Mouse (Mus musculus) gastrocnemius, postnatal 25 days (tissue): ENCODE results near the gene Tshz2. TPM values are rescaled to one million over a fixed set of nuclear protein-coding genes. Genes with fewer than 3 reads are reported as not detected.
"Not testable (repeated sequence)": the region's sequence is repeated elsewhere in the genome, so short reads cannot be mapped to it uniquely, and the experiment has no call there.

ENCODE experiments used
- DNase-seq: peaks from one replicate; pipeline ENCODE4 v3.0.0; 2022
- long read RNA-seq, 2 experiments: library from polyadenylated mRNA; stranded (forward); transcript quantifications; one replicate each; pipeline ENCODE4 v2.0.0; 2021
- total RNA-seq, 2 experiments: library from RNA; stranded (reverse); gene quantifications; 1 replicate in 1 of 2; 2 replicates in 1 of 2; pipeline ENCODE4 v1.2.3; 2021

Gene Tshz2
- 10 to 100 TPM; 11.5 to 13.7 TPM for total RNA-seq
- long read RNA-seq, experiment 1, partial matches to known transcripts: 0 of 1 reads
- long read RNA-seq, experiment 1, other reads (novel, unspliced or antisense): 1 of 1 reads
- long read RNA-seq, experiment 2, full-length matches to known transcripts: 1 of 3 reads
- long read RNA-seq, experiment 2, partial matches to known transcripts: 0 of 3 reads
- long read RNA-seq, experiment 2, other reads (novel, unspliced or antisense): 2 of 3 reads

DNA sequence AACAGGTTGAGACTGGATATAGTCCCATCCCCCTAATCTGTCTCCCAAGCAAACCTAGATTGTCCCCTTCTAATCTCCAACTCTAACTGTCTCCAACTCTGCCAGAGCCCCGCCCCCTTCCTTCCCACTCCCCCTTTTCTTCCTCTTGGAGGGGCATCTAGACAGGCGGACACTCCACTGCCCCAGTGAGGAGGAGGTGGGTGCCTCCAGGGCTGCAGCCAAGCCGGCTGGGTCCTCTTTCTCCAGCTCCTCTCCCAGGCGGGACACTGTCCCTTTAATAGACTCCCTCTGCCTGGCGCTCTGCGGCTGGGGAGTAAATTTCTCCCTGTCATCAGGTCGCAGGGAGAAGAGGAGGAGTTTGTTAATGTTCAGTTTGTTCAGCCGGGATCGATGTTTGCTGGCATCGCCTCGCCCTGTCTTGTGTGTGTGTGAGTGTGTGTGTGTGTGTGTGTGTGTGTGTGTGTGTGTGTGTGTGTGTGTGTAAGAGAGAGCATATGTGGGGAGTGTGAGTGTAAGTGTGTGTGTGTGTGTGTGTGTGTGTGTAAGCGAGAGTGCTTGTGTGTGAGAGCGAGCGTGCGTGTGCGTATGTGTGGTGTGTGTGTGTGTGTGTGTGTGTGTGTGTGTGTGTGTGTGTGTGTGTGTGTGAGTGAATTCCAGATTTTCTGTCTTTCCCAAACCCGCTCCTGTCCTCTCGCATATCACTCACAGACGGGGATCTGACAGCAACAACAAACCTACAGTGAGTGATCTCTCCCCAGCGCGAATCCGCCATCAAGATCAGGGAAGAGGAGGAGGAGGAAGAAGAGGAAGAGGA lies at the start of gene Tshz2:
TSS of gene Tshz2 (plus strand) at position 676 of the 814 bp plus-strand sequence.
- peak; percentile 71 for DNase-seq

DNA sequence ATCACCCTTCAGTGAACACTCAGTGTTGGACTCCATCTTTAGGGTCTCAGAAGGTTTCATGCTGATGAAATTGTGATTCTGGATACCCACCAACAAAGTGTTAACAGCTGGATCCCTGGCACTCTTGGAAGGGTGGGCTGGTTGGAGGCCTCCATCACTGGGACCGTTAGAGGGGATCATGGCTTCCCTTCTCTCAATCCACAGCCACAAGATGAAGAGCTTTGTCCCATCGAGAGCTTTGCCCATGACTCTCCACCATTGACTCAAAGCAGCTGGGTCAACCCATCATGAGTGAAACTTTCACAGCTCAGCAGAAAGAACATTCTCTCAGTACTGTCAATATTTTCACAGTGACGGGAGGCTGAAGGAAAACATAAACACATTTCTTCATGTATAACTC lies 49.3 kb upstream of the Tshz2 start:
- DNase-seq: no peak

DNA sequence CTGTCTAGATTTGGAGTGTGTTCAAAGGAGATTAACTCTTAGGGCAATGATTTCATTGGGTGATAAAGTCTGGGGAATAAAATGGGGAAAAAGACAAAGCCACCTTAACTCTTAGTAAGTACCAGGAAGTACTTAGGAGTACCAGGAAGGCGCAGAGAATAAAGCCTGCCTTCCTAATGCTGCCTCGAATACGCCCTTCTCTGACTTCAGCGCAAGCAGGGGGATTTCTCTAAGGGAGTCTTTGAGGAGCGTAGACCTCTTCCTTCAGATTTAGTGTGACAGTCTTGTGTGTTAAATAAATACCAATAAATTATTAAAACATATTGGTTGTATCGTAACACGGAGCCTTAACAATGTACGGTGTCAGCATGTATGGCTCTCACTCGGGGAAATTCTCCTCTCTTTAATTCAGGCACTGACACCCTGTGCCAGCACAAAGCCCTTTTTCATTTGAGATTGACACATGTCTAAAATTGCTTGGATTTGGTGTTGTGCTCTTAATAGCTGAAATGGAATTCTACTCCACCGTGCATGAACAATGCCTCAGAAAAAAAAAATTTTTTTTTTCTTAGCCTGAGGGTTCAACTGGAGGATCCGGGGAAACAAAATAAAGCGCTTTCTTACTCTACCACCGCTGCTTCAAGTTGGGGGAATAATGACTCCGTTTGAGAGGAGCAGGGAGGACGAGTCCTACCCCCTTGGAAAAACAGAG lies 47.9 kb upstream of the Tshz2 start:
- no peak for DNase-seq

DNA sequence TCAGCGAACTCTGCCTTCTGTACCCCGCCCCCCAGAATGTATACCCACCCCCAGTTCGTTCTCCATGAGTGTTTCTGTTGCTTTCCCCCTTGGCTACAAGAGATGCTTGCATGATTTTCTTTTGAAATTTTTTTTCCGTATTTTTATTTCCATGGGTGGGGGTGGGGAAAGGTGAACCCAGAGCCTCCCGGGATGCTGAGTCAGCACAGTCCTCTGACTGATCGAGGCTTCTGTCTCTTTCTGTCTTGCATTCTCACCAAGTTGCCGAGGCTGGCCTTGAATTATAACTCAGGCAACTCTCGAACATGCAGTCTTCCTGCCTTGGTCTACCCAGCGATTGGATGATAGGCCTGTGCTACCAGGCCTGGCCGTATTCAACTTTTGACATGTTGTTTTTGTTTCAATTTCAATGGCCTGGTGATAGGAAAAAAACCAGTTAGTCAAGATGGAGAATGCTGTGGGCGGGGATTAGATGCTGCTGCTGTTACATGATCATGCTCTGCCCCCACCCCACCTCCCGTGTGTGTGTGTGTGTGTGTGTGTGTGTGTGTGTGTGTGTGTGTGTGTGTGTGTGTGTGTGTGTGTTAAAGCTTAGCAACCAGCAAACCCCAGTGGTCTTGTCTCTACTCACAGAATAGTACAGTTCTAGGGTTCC lies 47.1 kb upstream of the Tshz2 start:
- DNase-seq: no peak

DNA sequence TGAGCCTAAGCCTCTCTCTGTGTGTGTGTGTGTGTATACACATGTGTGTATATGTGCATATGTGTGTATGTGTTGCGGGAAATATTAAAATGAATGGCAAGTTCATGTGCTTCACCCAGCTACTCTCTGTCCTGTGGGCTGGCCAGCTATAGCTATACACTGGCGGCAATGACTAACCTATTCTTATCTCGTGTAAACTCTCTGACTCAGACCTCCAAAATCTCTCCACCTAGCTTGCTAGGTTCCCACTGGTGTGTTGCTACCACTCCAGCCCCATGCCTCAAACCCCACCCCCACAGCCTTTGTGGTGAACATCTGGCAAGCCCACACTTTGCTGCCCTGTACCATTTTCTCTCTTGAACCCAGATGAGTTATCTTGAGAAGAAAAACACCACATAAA lies 46.1 kb upstream of the Tshz2 start:
- no peak for DNase-seq

DNA sequence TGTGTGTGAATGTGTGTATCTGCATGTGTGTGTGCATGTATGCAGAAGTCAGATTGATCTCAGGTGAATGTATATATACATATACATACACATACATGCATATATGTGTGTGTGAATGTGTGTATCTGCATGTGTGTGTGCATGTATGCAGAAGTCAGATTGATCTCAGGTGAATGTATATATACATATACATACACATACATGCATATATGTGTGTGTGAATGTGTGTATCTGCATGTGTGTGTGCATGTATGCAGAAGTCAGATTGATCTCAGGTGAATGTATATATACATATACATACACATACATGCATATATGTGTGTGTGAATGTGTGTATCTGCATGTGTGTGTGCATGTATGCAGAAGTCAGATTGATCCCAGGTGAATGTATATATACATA lies 45.2 kb upstream of the Tshz2 start, which contains the start of gene Gm11011:
TSS of gene Gm11011 (minus strand) at position 101 of the 400 bp plus-strand sequence.
- not testable (repeated sequence) for DNase-seq

DNA sequence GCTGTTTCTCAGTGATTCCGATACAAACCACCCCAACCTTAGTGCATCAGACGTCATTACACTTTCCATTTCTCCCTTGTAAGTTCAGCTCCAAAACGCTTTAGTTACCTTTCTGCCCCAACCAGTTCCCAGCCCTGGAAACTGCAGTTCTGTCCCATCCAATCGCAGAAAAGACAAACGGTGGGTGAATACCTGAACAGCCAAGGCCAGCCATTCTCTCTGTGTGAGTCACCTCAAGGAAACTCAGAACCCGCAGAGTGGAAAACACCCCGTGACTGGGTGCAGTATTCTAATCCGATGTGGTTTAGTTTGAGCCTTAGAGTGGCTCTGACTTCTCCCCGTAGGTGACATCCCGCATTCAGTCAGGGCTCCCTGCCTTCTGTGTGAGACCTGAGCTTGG lies 43.1 kb upstream of the Tshz2 start:
- DNase-seq: no peak

DNA sequence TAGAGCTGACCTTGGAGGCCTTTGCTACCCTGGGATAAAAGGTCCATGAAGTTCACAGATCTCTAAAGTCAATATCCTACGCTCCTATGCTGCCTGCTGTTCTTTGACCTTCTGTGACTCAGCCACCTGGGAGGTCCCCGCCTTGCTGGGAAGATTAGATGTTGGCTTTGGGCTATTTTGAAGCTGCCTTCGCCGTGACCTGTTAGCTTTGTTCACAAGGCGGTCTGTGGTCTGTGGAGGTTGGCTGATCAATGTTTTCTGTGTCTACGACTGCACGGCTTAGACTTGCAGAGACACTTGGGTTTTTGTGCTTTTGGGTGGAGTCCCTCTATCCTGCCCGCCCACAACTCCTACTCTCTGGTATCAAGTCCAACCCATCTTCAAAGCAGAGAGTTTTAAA lies 42.4 kb upstream of the Tshz2 start:
- no peak for DNase-seq

DNA sequence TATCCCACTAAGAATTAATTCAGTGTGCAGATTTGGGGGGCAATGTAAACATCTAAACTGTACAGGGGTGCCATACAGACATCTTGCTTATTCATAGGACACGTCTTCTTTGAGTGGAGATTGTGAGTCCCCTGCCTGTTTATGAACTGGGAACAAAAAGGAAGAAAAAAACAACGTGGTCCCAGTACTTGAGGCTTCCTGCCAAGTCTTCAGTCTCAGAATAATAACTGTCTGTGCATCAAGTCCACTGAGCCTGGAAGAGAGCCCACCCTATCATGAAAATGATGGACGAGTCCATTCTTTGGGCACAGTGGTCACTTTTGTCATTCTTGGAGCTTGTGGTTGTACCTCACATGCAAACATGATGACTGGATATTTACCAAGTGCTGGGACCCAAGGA lies 39.1 kb upstream of the Tshz2 start:
- no peak for DNase-seq

DNA sequence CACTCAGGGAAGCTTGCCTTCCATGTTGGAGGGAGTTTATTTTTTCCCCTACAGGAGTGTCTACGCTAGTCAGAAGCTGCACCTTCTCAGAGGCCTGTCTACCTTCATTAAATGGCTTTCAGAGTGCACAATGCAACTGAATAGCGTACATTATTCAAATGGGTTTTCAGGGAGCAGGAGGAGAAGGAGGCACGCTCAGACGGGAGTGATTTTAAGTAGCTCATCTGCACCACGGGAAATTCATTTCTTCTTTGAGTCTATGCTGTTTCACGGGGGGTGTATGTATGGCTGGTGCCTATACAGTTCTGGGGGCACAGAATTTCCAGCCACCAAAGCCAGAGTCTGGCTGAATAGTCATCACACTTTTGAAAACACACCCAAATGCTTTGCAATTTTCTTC lies 35.5 kb upstream of the Tshz2 start:
- DNase-seq: no peak

DNA sequence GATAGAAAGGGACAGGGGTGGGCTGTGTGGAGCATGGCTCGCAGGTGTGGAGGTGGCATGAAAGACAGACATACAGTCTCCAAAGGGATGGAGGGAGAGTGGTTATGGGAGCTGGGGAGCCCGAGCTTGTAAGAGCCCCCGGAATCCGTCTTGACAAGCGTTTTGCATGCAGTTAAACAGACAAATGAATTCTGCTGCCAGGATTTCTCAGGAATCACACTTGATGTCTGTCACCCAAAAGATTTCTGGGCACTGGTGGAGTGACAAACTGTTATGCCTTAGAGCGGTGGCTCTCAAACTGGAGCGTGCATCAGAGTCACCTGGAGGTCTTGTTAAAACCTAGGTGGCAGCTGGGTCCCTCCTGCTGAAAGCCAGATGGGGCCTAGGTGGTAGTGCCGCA lies 34.8 kb upstream of the Tshz2 start:
- DNase-seq: no peak

DNA sequence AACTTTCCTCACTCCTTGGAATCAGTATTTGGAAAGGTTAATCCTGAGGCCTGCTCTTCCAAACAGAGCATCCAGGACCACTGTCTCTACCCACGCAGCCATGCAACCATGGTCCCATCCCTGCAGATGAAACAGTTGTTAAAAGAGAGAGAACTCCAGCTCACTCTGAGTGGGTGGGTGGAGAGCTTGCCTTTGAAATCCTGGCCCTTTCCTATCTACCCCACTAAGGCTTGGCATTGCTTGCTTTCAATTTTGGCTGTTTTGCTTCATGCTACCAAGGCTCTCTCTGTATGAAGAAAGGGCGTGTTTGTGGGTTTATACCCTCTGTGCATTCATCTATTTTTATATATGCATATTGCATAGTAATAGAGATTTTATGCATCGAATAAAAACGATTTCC lies 33.2 kb upstream of the Tshz2 start:
- DNase-seq: no peak

DNA sequence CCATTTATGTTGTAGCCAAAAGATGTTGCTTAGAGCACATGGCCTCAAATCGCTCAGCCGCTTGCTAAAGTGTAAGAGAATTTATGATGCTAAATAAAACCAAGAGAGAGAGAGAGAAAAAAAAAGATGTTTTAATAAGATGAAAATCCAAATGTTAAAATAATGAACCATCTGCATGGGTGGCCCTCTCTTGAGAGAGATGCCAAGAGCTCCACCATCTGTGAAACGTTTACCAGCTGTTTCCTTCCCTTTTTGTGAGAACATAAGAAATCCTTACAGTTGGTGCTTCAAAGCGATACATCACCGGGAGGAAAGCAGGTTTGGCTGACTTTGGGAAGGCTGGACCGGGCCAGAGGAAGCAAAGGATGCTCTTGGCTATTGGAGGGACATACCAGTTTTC lies 32.6 kb upstream of the Tshz2 start:
- no peak for DNase-seq

DNA sequence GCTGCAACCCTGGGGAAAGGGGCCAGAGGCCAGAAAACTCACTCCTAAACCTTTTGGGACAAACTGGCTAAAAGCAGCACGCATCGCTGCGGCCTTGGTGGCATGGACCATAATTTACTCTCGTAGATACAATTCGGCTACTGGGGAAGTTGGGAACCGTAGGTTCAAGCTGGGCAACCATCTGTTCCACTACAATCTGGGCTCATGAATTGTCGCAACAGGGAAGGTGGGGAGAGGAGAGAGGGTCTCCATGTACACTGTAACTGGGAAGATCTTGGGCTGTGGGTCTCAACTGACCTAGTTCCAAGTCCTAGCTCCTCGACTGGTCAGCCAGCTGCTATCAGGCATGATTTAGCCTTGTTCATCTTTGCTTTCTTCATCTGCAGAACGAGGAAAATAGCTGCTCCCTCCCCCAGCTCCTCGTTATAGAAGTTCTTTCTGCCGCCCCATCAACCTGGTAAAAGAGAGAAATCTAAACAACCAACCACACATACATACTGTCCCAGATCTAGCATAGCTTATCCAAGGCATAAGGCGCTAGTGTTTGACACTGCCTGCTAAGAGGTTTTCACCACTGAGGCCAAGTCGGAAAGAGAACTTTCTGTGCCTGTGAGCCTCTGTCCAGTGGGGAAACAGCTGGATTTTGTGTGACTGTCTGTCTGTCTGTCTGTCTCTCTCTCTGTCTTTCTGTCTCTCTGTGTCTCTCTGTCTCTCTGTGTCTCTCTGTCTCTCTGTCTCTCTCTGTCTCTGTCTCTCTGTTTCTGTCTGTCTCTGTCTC lies 25.7 kb upstream of the Tshz2 start:
- no peak for DNase-seq

DNA sequence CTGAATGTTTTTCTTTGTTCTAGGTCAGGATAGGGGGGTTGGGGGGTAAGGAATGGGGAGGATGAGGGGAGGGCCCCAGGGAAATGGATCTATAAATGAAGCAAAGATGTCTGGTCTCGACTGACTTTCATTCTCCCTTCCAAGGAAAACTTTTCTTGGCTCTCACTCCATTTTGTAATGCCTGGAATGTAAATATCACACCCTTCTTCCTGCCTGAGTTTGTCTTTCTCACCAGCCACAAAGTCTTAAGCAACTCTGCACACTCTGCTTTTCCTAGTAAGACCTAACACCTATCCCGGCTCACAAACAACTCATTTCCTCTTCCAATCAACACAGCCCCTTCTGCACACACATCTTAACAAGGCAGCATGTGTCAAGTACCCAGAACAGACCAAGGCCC lies 25.0 kb upstream of the Tshz2 start:
- no peak for DNase-seq

DNA sequence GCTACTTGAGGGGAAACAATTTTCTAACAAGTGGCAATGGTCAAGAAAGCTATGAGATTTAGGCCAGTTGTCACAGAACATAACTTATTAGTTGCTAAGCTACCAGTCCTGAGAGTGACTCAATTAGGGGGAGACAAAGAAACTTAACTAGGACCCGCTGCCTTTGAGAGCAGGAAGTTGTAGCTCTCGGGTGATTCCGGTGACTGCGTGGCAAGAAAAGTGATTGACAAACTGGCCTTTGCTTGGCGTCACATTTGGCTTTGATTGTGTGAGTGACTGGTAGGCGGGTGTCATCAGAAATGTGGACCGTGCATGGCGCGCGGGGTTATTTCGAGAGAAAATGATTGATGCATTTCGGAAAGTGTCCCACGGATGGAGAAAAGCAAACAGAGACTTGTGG lies 22.9 kb upstream of the Tshz2 start:
- no peak for DNase-seq

DNA sequence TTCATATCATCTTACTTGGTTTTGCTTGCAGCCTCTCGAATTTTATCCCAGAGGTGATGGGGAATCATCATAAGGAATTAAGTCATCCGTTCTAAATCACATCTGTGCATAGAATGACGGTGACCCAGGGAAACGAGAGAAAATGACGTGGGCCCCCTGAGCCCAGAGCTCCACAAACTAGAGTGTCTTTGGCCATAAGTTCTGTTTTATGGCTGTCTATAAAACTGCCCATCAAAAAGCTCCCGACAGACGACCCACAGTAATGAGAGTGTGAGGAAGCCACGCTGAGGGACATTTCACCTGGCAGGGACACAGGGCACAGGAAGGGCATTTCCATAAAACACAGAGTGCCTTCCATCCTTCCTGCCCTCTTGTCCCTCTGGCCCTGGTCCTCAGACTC lies 21.9 kb upstream of the Tshz2 start:
- DNase-seq: no peak

DNA sequence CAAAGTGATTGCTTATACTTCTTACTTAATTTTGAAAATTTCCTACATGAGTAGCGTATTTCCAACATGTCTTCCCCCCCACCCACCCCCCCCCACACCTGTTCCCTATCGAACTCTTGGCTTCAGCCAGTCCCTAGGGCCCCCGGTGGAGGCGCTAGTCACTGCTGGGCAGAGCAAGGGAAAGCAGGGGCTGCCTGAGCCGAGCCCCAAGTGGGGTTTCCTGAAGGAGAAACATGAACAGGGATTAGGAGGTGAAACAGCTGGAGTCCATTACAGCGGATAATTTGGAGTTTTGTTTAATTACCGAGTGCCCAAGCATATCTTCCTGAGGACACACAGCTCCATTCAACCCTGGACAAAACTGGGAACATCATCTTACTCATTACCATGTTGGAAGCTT lies 21.3 kb upstream of the Tshz2 start:
- DNase-seq: no peak

DNA sequence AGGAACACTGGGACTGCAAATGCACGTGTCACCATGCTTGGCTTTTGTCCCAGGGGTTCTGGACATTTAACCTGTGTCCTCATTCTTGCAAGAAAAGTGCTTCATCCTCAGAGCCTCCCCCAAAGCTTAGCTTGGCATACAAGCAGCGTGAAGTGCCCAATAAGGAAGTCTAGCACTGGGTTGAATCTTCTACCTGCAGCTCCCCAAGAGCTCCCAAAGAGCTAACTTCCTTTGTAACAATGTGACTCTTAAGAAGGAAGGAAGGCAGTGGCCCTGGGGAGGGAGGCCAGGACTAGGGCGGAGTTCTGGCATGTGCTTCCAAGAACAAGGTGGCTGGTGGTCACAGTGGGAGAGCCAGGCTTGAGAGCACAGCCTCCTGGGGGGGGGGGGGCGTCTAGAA lies 18.1 kb upstream of the Tshz2 start:
- no peak for DNase-seq

DNA sequence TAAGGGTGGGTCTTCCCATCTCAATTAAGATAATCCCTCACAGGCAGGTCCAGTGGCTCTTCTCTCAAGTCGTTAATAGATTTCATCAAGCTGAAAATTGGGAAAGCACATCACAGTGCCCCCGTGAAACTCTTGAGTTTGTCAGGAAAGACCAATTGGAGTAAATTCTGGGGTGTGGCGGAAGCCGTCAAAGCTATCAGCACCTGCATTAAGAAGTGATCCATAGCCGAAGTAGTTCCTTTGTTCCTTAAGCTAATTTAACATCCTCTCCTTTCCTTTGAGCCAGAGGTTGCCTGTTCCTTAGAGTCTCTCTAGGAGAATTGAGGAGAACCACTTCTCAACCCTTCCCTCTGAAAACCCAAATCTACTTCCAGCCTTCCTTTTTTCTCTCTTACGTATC lies 16.8 kb upstream of the Tshz2 start:
- no peak for DNase-seq

DNA sequence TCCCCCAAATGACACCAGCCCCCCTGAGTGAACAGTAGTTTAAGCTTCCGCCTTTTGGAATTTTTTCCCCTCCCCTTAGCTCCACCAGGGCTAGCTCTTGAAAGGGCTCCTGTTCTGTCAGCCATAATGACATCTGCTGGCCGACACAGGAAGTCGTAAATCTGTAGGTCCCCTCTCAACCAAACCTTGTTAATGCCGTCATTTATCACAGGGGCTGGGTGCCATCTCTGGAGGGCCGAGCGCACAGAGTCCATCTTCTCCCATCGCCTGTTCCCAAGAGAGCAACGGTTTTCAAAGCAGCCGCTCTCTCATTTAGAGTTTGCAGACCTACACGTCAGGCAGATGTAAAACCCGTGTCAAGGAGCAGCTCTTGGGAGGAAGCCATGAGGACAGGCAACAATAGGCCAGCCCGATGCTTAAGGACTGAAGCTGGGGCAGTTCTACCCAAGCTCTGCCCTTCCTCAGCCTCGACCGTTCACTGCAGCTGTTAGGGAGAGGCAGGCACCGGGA lies 11.6 kb upstream of the Tshz2 start:
- peak; percentile 16 for DNase-seq

DNA sequence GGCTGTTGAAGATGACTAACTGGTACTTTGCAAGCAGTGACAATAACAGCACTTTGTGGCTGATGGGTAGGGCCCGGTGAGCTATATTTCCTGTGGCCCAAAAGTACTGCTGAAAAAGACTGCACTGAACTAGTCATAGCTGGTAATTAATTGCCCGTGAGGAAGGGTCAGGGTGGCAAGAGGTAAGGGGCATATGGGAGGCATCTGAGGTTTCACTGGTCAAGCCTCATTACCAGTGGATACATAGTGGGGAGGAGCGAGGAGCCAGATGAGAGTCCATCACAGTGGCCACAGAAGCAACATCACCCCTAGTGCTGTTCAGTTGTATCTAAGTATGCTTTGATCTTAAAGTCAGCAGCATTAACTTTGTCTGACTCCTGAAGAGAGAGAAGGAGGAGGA lies 2.7 kb upstream of the Tshz2 start:
- DNase-seq: no peak
